Mouse (Mus musculus) midbrain, embryonic 14.5 days (tissue): ENCODE measurements at regions not wholly inside any gene's neighbourhood (a gene's known extent, or its start where the extent isn't known, plus 50 kb on each side); places are given as distances from the start of the nearest gene placed in this dataset.
"Not testable (repeated sequence)": the region's sequence is repeated elsewhere in the genome, so short reads cannot be mapped to it uniquely, and the experiment has no call there.

ENCODE experiments used
- ATAC-seq: fragments of 200-750 bp; cut with Nextera tagmentation; 2 replicates; pipeline ENCODE4 v1.8.0; 2017; ENCODE audit warnings: moderate number of reproducible peaks, moderate library complexity; ENCODE audit not compliant: low FRiP score, low TSS enrichment
- DNase-seq: peaks from one replicate; pipeline ENCODE4 v3.0.0-alpha.2; 2015
- H3K27ac ChIP-seq: fragments of 300-500 bp; sonication (generic); replicated peaks from 2 replicates; pipeline ENCODE4 v1.5.1; 2014; ENCODE audit warnings: mild to moderate bottlenecking, low read depth, low read length, moderate library complexity
- H3K27me3 ChIP-seq: fragments of 300-500 bp; sonication (generic); 2 replicates; pipeline ENCODE4 v1.6.1; 2014; ENCODE audit warnings: low read length, control low read depth, mixed read lengths; ENCODE audit not compliant: control insufficient read depth, insufficient read depth
- H3K36me3 ChIP-seq: fragments of 300-500 bp; sonication (generic); 2 replicates; pipeline ENCODE4 v1.6.1; 2014; ENCODE audit warnings: low read length, control low read depth; ENCODE audit not compliant: control insufficient read depth, insufficient read depth
- H3K4me1 ChIP-seq: fragments of 300-500 bp; sonication (generic); 2 replicates; pipeline ENCODE4 v1.6.1; 2014; ENCODE audit warnings: mild to moderate bottlenecking, antibody characterized with exemption, low read length, control low read depth; ENCODE audit not compliant: control insufficient read depth, insufficient read depth
- H3K4me2 ChIP-seq: fragments of 300-500 bp; sonication (generic); 2 replicates; pipeline ENCODE4 v1.6.1; 2014; ENCODE audit warnings: mild to moderate bottlenecking, low read length, moderate library complexity
- H3K4me3 ChIP-seq: fragments of 300-500 bp; sonication (generic); replicated peaks from 2 replicates; pipeline ENCODE4 v1.5.1; 2014; ENCODE audit warnings: low read depth, low read length
- H3K9ac ChIP-seq: fragments of 300-500 bp; sonication (generic); replicated peaks from 2 replicates; pipeline ENCODE4 v1.6.1; 2014; ENCODE audit warnings: mild to moderate bottlenecking, low read length, moderate library complexity
- H3K9me3 ChIP-seq: fragments of 300-500 bp; sonication (generic); 2 replicates; pipeline ENCODE4 v1.6.1; 2016; ENCODE audit warnings: low read length, control low read depth, mixed read lengths; ENCODE audit not compliant: control insufficient read depth
- WGBS: fragments of 180-500 bp; shearing (Covaris S2); extraction: QIAGEN DNeasy Blood & Tissue Kit; methylation state at CpG from one replicate; pipeline ENCODE4 v1.1.7; 2014; 5-methylcytosine and 5-hydroxymethylcytosine counted together

DNA sequence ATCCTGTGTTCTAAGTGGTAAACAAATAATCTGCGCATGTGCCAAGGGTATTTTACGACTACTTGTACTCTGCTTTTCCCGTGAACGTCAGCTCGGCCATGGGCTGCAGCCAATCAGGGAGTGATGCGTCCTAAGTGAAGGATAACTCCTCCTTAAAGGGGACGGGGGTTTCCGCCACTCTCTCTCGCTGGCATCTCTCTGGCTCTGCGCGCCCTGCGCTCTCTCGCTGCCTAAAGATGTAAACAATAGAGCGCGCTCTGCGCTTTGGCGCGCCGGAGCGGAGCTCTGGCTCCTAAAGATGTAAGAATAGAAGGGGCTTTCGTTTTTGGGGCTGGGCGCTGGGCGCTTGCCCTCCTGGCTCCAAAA is 137.7 kb downstream of the Zfp619 start:
- not testable (repeated sequence) for H3K4me1 ChIP-seq, H3K36me3 ChIP-seq, H3K27me3 ChIP-seq, H3K9me3 ChIP-seq
- ATAC-seq (peak; percentile 62), DNase-seq (peak; percentile 62)
- Histone ChIP-seq H3K9ac (peak overlapping the region; percentile 58), H3K4me3 (peak overlapping the region; percentile 42), H3K27ac (peak overlapping the region; percentile 85), H3K4me2 (peak overlapping the region; percentile 57)
- 23% methylated on average over 22 of the region's 23 CpGs for WGBS

DNA sequence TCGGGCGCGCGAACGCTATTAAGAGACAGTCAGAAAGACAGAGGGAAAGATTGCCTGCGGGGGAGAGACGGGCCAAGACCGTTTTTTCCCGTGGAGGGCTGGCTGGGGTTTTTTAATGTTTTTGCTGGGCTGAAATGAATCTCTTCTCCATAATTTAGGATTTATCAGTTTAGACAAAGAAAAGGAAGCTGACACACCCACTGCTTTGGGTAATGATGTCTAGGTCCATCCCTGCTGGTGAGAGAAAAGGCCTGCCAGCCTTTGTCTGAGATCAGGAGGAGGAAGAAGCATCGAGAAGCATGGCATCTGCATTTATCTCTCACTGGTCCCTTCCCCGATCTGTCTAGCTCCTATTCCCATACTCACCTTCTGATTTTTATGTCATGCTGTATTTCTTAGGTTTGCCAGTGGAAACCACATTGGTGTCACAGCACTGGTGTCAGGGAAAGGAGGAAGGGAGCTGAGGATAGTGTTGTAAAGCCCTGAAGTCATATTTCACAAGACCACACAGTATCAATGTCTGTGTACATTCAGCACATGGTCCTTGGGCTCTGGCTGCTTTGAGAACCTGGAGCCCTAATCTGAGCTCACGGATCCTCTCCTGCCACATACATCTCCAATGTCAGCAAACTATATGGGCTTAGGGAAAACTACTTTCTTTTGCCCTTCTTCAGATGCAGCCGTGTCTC is 138.3 kb downstream of the Zfp619 start:
- Histone ChIP-seq H3K27me3 (no peaks in the 10 kb centered on the region), H3K9me3 (no peaks in the 10 kb centered on the region), H3K4me2 (peak overlapping the region; percentile 57), H3K4me1 (peaks cover 9% of the 10 kb centered on the region; the same call in 1 of the 2 replicates), H3K36me3 (no peaks in the 10 kb centered on the region), H3K4me3 (peak overlapping the region; percentile 42), H3K9ac (peak overlapping the region; percentile 58), H3K27ac (peak overlapping the region; percentile 85)
- DNase-seq (peak; percentile 50), ATAC-seq (peak; percentile 62)
- 33% methylated on average over 13 of the region's 13 CpGs for WGBS

DNA sequence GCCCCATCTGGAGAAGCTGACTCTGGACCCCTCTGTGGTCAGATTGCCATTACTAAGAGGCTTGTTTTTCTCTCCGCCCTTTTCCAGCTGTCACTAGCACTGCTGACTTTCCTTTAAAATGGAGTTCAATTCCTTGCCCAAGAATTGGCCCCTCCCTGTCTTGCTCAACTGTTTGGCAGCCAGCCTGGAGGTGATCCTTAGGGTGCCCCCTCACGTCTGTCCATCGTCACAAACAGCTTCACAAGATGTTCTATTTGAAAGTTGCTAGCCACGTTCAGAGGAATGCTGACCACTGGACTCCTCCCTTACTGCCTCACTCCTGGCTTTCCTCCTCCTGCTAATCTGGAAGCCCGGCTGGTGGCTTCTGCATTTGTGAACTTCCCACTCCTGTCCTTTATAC is 142.0 kb downstream of the Zfp619 start:
- no peak for ATAC-seq
- H3K4me3 ChIP-seq = no peak overlapping the region
- peaks cover 9% of the 10 kb centered on the region; the same call in 1 of the 2 replicates for H3K4me1 ChIP-seq
- no peaks in the 10 kb centered on the region for H3K36me3 ChIP-seq
- H3K9me3 ChIP-seq = no peaks in the 10 kb centered on the region
- no peak overlapping the region for H3K9ac ChIP-seq
- WGBS = 46% methylated on average over 5 of the region's 5 CpGs
- H3K4me2 ChIP-seq = no peak overlapping the region
- no peak overlapping the region for H3K27ac ChIP-seq
- no peak for DNase-seq
- H3K27me3 ChIP-seq = no peaks in the 10 kb centered on the region

DNA sequence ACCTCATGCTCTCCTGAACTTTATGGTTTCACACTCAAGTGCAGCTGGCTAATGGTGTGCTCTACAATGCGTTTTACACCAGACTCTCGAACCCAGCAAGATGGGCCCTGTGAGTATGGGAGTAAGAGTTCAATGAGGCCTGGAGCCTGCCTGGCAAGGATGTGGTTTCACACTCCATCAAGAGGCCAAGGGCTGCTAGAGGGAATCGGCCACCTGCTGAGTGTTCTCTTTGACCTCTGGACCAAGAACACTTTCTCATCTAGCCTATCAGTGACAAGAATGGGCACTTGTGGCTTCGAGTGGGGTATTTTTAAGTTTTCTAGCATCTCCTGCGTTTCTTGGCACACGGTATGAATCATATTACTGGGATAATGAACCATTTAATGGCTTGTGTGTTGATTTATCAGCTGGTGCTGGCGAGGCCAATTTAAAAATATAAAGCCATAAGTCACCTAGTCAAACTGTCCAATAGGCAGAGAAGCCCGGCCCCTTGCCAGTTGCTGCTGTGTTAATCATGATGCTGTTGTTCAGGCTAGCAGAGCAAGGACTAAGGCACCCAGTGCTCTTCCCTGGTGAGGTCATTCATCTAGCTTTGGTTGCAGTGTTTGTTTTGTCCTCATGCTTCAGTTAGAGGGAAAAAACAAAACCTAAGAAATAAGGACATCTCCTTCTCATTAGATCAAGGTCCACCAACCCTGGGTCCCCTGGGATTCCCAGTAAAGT is 157.7 kb downstream of the Zfp619 start:
- DNase-seq (no peak), ATAC-seq (no peak)
- WGBS = 87% methylated on average over 8 of the region's 8 CpGs
- Histone ChIP-seq H3K27ac (no peak overlapping the region), H3K4me2 (no peak overlapping the region), H3K9me3 (no peaks in the 10 kb centered on the region), H3K9ac (no peak overlapping the region), H3K27me3 (no peaks in the 10 kb centered on the region), H3K4me1 (no peaks in the 10 kb centered on the region), H3K36me3 (no peaks in the 10 kb centered on the region), H3K4me3 (no peak overlapping the region)

DNA sequence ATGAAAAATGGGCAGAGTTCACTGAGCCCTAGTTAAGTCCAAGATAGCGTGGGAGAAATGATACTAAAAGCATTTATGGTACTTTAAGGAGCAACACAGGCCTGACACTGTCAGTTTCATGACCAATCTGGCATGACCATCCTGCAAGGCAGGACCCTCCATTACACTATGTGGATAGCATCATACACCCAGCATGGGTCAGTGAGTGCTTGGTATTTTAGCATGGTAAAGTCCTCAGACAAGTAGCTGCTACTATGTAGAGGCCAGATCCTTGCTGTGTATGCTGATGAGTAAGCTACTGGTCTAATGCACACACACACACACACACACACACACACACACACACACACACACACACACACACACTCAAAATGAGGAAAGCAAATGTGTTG is 158.3 kb downstream of the Zfp619 start:
- no peak for ATAC-seq
- no peak overlapping the region for H3K4me3 ChIP-seq
- 88% methylated on average over 1 of the region's 1 CpGs for WGBS

DNA sequence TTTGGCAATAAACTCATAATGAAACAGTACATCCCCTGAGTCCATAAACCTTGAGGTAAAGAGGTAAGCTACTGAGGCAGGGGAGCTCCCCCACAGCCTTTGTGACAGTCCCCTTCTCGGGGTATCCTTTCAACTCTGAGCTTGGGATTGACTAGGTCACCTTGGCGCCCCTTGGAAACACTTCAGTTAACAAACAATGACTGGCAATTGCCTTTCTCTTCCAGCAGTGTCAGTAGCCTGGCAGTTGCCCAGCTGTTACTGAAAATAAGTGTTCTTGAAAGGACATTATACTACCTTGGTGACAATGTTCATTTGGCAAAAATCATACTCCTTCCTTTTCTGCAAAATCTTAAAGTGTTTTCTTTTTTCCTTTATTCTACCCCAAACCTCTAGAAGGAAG is 162.8 kb downstream of the Zfp619 start:
- Histone ChIP-seq H3K9ac (no peak overlapping the region), H3K27me3 (no peaks in the 10 kb centered on the region), H3K4me2 (no peak overlapping the region), H3K27ac (no peak overlapping the region), H3K36me3 (no peaks in the 10 kb centered on the region), H3K4me1 (no peaks in the 10 kb centered on the region), H3K9me3 (no peaks in the 10 kb centered on the region), H3K4me3 (no peak overlapping the region)
- DNase-seq (no peak), ATAC-seq (no peak)
- WGBS = 44% methylated on average over 2 of the region's 2 CpGs

More for the DNA sequence above, 158.3 kb downstream of the Zfp619 start:
- no peak for DNase-seq
- Histone ChIP-seq H3K27me3 (no peaks in the 10 kb centered on the region), H3K27ac (no peak overlapping the region), H3K4me2 (no peak overlapping the region), H3K9ac (no peak overlapping the region), H3K4me1 (no peaks in the 10 kb centered on the region), H3K9me3 (no peaks in the 10 kb centered on the region), H3K36me3 (no peaks in the 10 kb centered on the region)

DNA sequence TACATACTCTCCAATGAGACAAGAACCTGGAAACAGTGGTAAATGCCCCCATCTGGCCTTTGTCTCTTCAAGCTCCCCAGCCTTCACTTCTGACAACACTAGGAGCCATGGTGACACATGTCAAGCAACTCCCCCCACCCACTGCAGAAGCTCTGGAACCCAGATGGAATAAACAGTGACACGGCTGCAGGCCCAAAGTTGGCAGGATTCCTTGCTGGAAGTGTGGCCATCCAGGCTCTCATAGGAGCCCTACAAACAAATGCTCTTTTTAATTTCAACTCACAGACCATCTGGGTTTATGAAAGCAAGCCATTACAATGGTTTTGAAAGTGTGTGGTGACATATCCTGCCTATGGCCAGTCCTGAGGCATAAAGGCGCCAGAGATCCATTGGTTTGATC is 179.0 kb downstream of the Zfp619 start:
- no peaks in the 10 kb centered on the region for H3K27me3 ChIP-seq
- H3K4me1 ChIP-seq = no peaks in the 10 kb centered on the region
- DNase-seq = no peak
- WGBS = 86% methylated on average over 2 of the region's 2 CpGs
- ATAC-seq = no peak
- no peak overlapping the region for H3K9ac ChIP-seq
- no peak overlapping the region for H3K4me2 ChIP-seq
- H3K4me3 ChIP-seq = no peak overlapping the region
- no peaks in the 10 kb centered on the region for H3K9me3 ChIP-seq
- no peaks in the 10 kb centered on the region for H3K36me3 ChIP-seq
- no peak overlapping the region for H3K27ac ChIP-seq

DNA sequence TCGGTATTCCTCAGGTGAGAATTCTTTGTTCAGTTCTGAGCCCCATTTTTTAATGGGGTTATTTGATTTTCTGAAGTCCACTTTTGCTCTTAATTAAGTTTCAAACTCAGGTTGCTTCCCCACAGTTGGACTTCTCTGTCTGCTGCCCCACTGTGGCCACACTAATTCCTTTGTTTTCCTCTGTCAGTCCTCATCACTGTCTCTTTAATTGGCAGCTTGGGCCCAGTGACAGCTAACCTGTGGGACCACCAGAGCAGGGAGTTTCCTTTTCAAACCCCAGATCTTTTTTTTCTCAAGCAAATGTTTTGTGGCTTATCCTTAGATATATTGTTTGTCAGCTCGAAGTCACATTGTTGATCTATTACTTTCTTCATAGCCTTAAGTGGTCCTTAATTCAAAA is 183.9 kb downstream of the Zfp619 start:
- Histone ChIP-seq H3K9me3 (no peaks in the 10 kb centered on the region), H3K4me2 (no peak overlapping the region), H3K4me1 (peaks cover 11% of the 10 kb centered on the region; the same call in 1 of the 2 replicates), H3K36me3 (no peaks in the 10 kb centered on the region), H3K9ac (no peak overlapping the region), H3K4me3 (no peak overlapping the region), H3K27ac (no peak overlapping the region), H3K27me3 (no peaks in the 10 kb centered on the region)
- WGBS = 75% methylated on average over 2 of the region's 2 CpGs
- no peak for DNase-seq
- ATAC-seq = no peak
